Mouse (Mus musculus): Measurements from ENCODE around the gene Dcp1b. TPM values are rescaled to one million over a fixed set of nuclear protein-coding genes. Genes with fewer than 3 reads are reported as not detected.
A peak's percentile ranks its signal among the peaks of the same experiment; 100 is the strongest.

The Dcp1b gene
- 13.8 and 14.2 TPM in 2 replicates for polyA plus RNA-seq (2015; fragmentation: Nextera tagmentation; extraction: Ambion mirVana)

- H3K27ac ChIP-seq = peak within 1 kb of the TSS; percentile 94
- H3K4me1 ChIP-seq = peaks cover 24% of the 10 kb centered on the region
- WGBS = under 1% methylated on average over 63 of the region's 65 CpGs
- peak within 1 kb of the TSS; percentile 86 for H3K9ac ChIP-seq
- no peaks in the 10 kb centered on the region for H3K9me3 ChIP-seq
- no peaks in the 10 kb centered on the region for H3K36me3 ChIP-seq (replicated peaks)
- peak; percentile 95 for ATAC-seq (replicated peaks)
- peak within 1 kb of the TSS; percentile 88 for H3K4me3 ChIP-seq
- H3K4me2 ChIP-seq = peak within 1 kb of the TSS; percentile 59
- H3K27me3 ChIP-seq (replicated peaks) = no peaks in the 10 kb centered on the region
Observed at GRCm38 (mm10) chr6:119175078-119175853, at the start of gene Dcp1b. Gene Dcp1b, plus strand, starts transcription at chr6:119175253.

DNA sequence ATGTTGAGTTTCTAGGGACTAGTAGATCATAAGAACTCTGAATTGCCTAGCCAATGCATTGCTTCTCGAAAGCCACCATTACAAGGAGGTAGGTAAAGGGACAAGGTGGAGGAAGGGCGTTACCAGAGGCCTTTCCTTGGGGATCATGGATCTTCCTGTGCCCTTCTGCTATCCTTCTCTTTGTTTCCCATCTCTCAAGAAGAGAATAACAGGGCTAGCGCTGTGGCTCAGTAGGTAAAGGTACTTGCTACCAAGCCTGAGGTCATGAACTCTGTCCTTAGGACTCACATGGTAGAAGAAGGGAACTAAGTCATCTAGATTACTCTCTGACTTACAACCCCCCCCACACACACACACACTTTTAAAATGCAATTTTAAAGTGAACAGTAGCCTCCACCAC, 48.1 kb upstream of the Dcp1b start:
- no peak for ATAC-seq (replicated peaks)
- Histone ChIP-seq H3K4me3 (no peak overlapping the region), H3K36me3 (replicated peaks) (no peaks in the 10 kb centered on the region)

GRCm38 (mm10) chr6:119128076-119128475, 47.0 kb upstream of the Dcp1b start:
- no peak for ATAC-seq (replicated peaks)
- no peak overlapping the region for H3K27ac ChIP-seq
- peaks cover 5% of the 10 kb centered on the region; the same call in 1 of the 2 replicates for H3K4me1 ChIP-seq
- no peak overlapping the region for H3K9ac ChIP-seq
- WGBS = 100% methylated on average over 1 of the region's 1 CpGs
- no peaks in the 10 kb centered on the region for H3K9me3 ChIP-seq
- H3K4me3 ChIP-seq = no peak overlapping the region
- H3K36me3 ChIP-seq (replicated peaks) = no peaks in the 10 kb centered on the region
- no peaks in the 10 kb centered on the region for H3K27me3 ChIP-seq (replicated peaks)
- H3K4me2 ChIP-seq = no peak overlapping the region

More for the DNA sequence above, 48.1 kb upstream of the Dcp1b start:
- H3K9me3 ChIP-seq = no peaks in the 10 kb centered on the region
- H3K27me3 ChIP-seq (replicated peaks) = no peaks in the 10 kb centered on the region
- no peak overlapping the region for H3K4me2 ChIP-seq
- peaks cover 1% of the 10 kb centered on the region; the same call in 1 of the 2 replicates for H3K4me1 ChIP-seq
- WGBS = 84% methylated on average over 3 of the region's 3 CpGs
- no peak overlapping the region for H3K9ac ChIP-seq
- no peak overlapping the region for H3K27ac ChIP-seq

- 82% methylated on average over 8 of the region's 8 CpGs for WGBS
- Histone ChIP-seq H3K9ac (no peak overlapping the region), H3K9me3 (no peaks in the 10 kb centered on the region), H3K4me1 (peaks cover 5% of the 10 kb centered on the region; the same call in 1 of the 2 replicates), H3K27ac (no peak overlapping the region), H3K36me3 (replicated peaks) (no peaks in the 10 kb centered on the region), H3K27me3 (replicated peaks) (no peaks in the 10 kb centered on the region), H3K4me2 (no peak overlapping the region), H3K4me3 (no peak overlapping the region)
- ATAC-seq (replicated peaks) = no peak
Observed at GRCm38 (mm10) chr6:119128521-119128920, 46.5 kb upstream of the Dcp1b start.

DNA sequence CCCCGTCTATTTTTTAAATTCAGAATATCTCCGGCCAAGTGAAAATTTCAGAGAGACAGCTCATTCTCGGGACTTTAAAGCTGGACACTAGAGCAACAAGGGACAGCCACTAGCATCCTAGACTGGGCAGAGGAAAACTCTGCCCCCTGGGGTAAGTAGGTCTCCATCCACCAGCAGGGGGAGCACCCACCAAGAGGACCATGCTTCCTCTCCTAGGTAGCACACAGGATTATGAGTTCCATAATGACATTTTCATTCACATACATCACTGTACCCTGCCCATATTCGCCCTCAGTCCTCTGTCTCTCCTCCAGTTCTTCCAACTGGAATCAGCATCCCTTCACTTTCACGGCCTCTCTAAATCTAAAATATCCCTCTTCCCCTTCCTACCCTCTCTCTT, 45.4 kb upstream of the Dcp1b start:
- Histone ChIP-seq H3K4me3 (no peak overlapping the region), H3K27ac (no peak overlapping the region), H3K36me3 (replicated peaks) (no peaks in the 10 kb centered on the region), H3K27me3 (replicated peaks) (no peaks in the 10 kb centered on the region), H3K9me3 (no peaks in the 10 kb centered on the region), H3K4me1 (peaks cover 5% of the 10 kb centered on the region; the same call in 1 of the 2 replicates), H3K9ac (no peak overlapping the region), H3K4me2 (no peak overlapping the region)
- WGBS = 77% methylated on average over 5 of the region's 5 CpGs
- ATAC-seq (replicated peaks) = no peak

DNA sequence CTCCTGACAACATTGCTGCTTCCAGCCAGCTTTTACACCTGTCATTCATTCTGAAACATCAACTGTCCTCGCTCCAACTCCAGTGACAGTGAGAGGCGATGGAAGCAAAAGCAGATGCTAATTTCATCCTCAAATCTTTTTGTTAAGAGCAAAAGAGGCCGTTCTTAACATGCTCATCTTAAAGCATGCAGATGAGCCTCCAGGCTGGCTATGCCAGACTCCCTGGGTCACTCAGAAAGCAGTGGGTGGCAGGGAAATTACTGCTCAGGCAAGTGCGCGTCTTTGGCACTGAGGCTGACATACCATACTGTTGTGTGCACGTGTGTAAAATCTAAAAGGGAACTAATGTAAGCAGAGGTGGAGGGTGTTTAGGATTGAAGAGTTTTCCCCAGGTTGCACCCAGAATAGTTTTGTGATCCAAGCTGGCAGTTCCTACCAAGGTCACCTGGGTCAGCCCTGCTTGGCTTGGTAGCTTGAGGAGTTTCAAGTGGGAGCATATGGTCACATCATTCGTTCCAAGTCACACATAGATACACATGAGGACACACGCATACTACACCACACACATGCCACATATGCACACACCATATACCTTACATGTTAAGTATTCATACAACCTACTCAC, 42.8 kb upstream of the Dcp1b start:
- H3K4me1 ChIP-seq = peaks cover 5% of the 10 kb centered on the region; the same call in 1 of the 2 replicates
- 66% methylated on average over 8 of the region's 8 CpGs for WGBS
- H3K9me3 ChIP-seq = no peaks in the 10 kb centered on the region
- H3K4me2 ChIP-seq = no peak overlapping the region
- no peaks in the 10 kb centered on the region for H3K27me3 ChIP-seq (replicated peaks)
- no peak for ATAC-seq (replicated peaks)
- H3K9ac ChIP-seq = no peak overlapping the region
- H3K4me3 ChIP-seq = no peak overlapping the region
- no peak overlapping the region for H3K27ac ChIP-seq
- no peaks in the 10 kb centered on the region for H3K36me3 ChIP-seq (replicated peaks)

DNA sequence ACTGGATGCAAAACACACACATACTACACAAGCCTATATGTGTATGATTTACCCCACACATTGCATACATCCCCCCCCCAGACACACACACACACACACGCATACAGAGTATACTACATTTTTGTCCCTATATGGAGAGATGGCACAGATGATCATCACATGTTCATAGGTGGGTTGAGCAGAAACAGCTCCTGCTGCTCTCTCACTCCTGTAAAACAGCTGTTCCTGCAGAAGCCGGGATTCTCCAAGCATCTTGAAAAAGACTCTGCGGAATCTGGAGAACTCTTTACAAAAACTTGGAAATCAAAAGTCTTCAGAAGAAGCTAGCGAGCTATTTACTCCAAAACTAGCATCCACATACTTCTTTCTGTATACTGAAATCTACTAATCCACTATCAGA, 42.2 kb upstream of the Dcp1b start:
- Histone ChIP-seq H3K4me3 (no peak overlapping the region), H3K27me3 (replicated peaks) (no peaks in the 10 kb centered on the region), H3K27ac (no peak overlapping the region), H3K9me3 (no peaks in the 10 kb centered on the region), H3K4me2 (no peak overlapping the region), H3K4me1 (peaks cover 5% of the 10 kb centered on the region; the same call in 1 of the 2 replicates), H3K9ac (no peak overlapping the region), H3K36me3 (replicated peaks) (no peaks in the 10 kb centered on the region)
- WGBS = 90% methylated on average over 4 of the region's 4 CpGs
- ATAC-seq (replicated peaks) = no peak

DNA sequence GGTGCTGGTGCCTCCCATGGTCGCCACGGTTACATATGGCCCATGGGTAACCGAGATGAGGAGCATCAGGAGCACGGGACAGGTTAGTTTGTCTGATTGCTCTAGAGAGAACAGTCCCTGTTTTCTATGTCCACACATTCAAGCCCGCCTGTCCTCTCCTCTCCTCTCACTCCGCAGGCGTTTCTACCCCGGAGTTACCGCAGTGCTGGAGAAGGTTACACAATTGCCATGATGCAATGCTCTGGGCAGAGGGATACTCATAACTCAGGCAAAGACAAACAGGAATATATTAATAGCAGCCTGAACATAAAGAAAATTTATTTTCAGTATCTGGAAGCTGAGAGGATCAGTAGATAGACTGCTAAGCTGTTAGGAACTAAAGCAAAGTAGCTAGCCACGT, 37.3 kb upstream of the Dcp1b start:
- Histone ChIP-seq H3K36me3 (replicated peaks) (no peaks in the 10 kb centered on the region), H3K4me1 (no peaks in the 10 kb centered on the region), H3K27ac (no peak overlapping the region), H3K9me3 (no peaks in the 10 kb centered on the region), H3K4me2 (no peak overlapping the region), H3K9ac (no peak overlapping the region), H3K27me3 (replicated peaks) (no peaks in the 10 kb centered on the region), H3K4me3 (no peak overlapping the region)
- ATAC-seq (replicated peaks) = no peak
- WGBS = 91% methylated on average over 10 of the region's 10 CpGs

GRCm38 (mm10) chr6:119139561-119139960, 35.5 kb upstream of the Dcp1b start:
- 88% methylated on average over 7 of the region's 7 CpGs for WGBS
- Histone ChIP-seq H3K27ac (no peak overlapping the region), H3K4me3 (no peak overlapping the region), H3K9ac (no peak overlapping the region), H3K27me3 (replicated peaks) (no peaks in the 10 kb centered on the region), H3K4me1 (no peaks in the 10 kb centered on the region), H3K9me3 (no peaks in the 10 kb centered on the region), H3K36me3 (replicated peaks) (no peaks in the 10 kb centered on the region), H3K4me2 (no peak overlapping the region)
- no peak for ATAC-seq (replicated peaks)

DNA sequence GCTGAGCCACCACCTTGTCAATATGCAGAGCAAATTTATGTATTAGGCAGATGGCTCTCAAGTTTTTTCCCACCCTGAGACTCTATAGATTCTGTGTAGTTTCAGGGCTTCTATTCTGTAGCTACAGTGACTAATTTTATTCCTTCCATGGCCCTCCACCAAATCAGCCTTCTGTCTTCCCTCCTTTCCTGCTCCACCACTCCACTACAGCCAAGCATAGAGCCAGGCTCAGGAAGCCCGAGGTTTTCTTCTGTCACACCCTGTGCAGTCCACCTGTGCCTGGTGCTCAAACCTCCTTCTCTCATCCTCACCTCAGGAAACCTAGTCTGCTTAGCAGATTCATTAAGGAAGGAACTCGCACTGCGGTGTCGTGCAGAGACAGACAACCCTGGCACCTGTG, 29.9 kb upstream of the Dcp1b start:
- no peak overlapping the region for H3K9ac ChIP-seq
- H3K36me3 ChIP-seq (replicated peaks) = no peaks in the 10 kb centered on the region
- no peak overlapping the region for H3K4me2 ChIP-seq
- no peaks in the 10 kb centered on the region for H3K4me1 ChIP-seq
- no peak for ATAC-seq (replicated peaks)
- 74% methylated on average over 4 of the region's 4 CpGs for WGBS
- H3K4me3 ChIP-seq = no peak overlapping the region
- H3K27ac ChIP-seq = no peak overlapping the region
- H3K9me3 ChIP-seq = no peaks in the 10 kb centered on the region
- no peaks in the 10 kb centered on the region for H3K27me3 ChIP-seq (replicated peaks)

GRCm38 (mm10) chr6:119165677-119166076, 9.4 kb upstream of the Dcp1b start:
- ATAC-seq (replicated peaks) = no peak
- H3K27ac ChIP-seq = no peak overlapping the region
- no peaks in the 10 kb centered on the region for H3K27me3 ChIP-seq (replicated peaks)

DNA sequence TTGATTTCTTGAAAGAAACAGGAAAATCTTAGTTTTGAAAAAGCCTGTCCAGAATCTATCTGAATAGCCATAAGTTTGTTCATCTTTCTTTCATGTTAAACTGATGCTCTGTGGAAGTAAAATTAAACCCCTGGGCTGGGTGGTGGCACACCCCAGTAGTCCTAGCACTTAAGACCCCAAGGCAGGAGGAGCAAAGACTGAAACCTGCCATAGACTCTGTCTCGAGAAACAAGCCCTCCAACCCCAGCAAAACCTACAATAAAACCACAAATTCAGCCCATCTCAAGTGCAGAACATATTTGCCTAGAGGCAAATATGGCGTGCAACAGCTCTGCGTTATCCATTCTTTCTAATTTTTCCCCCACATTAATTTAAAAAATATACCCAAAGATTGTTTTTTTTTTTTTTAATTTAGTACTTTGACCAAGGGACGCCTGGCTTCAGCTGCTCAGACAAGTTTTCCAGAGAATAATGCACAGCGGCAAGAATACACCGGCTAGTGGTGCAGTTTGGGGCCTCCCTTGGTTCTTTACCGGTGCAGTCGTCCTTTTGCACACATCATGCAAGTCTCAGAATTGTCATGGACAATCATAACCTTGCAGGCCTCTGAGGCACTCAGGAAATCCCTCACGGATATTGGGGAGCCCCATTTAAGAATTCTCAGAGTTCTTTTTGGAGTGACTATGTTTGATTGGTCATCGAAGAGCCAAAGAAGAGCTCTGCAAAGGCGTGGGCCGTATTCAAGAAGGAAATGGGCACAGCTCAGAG, 562 bp upstream of the Dcp1b start:
- Histone ChIP-seq H3K9ac (0 out of 2 replicates have a peak overlapping the region, but pooled peaks have one; percentile 10), H3K4me3 (peak overlapping the region; percentile 88), H3K27ac (peak overlapping the region; percentile 94), H3K9me3 (no peaks in the 10 kb centered on the region), H3K4me2 (peak overlapping the region; percentile 59), H3K36me3 (replicated peaks) (no peaks in the 10 kb centered on the region), H3K4me1 (peaks cover 24% of the 10 kb centered on the region), H3K27me3 (replicated peaks) (no peaks in the 10 kb centered on the region)
- 51% methylated on average over 12 of the region's 12 CpGs for WGBS
- peak; percentile 64 for ATAC-seq (replicated peaks)

More at GRCm38 (mm10) chr6:119165677-119166076, 9.4 kb upstream of the Dcp1b start:
- Histone ChIP-seq H3K9ac (no peak overlapping the region), H3K4me1 (no peaks in the 10 kb centered on the region), H3K36me3 (replicated peaks) (no peaks in the 10 kb centered on the region), H3K4me3 (no peak overlapping the region), H3K4me2 (no peak overlapping the region), H3K9me3 (no peaks in the 10 kb centered on the region)
